Mouse (Mus musculus): ENCODE results near the gene Slamf9. TPM values are rescaled to one million over a fixed set of nuclear protein-coding genes. Genes with fewer than 3 reads are reported as not detected.

The Slamf9 gene
- total RNA-seq (2023; ENCODE audit: inconsistent age) = 0.78 to 3.9 TPM (median 2.9 TPM) in 4 replicates

DNA sequence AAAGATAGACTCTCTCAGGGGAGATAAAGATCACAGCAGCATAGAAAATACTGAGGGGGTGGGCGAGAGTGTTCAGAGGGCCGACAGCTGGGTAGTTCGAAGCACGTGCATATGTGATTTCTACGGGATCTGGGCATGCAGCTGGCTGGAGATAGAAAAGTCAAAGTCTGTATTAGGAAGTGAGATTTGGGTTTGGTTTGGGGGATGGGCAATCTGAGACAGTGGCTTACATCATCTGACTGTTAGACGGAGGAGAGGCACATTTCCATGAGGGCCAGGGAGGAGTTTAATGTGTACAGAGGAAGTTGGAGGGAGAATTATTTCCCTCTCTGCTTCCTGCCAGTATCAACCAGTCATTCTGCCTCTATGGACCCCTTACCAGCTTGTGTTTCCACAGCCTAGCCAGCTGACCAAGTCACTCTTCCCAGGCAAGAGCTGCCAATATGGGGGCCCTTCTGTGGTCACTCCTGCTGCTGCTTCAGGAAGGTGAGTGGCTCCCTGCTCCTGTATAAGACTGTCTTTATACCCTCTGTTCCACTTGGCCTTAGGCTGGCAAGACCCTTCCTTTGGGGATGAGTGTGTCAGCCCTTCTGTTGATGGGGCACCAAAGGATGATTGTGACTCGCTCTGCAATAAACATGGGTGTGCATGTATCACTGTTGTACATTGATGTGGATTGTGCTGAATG, at the start of gene Slamf9:
TSS of gene Slamf9 (plus strand) at position 305 of the 688 bp plus-strand sequence.

DNA sequence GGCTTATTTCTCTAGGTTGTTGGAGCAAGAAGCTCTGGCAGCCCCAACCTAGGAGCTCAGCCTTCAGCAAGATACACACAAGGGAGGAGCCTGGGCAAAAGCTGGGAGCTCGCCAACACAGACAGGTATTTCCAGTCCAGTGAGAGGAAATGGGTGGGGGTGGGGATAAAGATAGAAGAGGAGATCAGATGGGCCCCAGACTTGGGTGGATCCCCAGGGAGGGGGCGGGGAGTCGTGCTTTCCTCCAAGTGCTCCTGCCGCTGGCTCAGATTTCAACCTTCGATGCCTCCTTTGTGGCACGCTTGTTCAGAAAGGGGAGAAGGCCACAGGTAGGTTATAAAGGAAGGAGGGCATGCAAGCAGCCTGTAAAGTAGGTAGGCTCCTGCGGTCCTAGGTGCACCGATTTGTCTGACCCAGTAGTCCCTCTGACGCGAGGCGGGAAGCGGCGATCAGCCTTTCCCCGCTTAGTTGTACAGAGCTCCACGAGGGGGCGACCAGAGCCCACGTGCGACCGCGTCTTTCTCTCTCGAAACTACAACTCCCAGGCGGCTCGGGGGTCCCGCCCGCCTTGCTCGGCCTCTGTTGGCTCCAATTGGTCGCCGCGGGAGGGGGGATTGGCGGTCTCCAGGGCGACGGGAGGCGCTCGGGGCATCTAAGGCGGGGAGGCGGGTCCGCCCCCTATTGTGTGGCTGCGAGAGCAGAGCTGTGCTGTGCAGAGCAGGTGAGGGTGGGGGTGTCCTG, 6.6 kb downstream of the Slamf9 start, which contains the start of gene Igsf9:
TSS of gene Igsf9 (plus strand) at position 249 of the 741 bp plus-strand sequence.

DNA sequence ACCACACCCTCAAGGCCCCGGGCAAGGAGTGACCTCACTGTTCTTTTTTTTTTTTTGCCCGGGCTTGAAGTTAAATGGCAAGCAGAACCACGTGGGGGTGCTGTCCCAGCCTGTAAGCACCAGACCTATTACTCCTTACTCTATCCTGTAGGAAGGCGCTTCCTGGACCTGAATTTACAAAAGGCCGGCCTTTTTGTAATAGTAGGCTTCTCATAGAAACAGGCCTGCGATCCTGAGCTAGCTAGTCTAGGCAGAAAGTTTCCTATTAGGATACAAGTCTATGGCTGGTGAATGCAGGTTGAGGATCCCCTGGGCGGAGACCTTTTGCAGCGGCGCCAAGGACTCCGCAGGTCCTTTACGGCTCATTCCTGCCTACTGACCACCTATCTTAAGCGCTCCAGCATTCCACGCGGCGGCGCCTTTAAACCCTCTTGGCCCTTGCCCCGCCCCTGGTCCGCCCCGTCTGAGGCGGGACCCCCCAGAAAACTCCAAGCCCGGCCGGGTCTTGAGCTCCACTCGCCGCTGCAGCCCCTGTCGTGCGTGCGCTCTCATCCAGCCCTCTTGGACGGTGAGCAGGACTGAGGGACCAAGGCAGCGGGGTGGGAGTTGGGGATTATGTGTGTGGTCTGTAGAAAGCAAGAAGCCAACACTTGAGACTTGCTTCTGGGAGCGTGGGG, 24.7 kb downstream of the Slamf9 start, which contains the start of gene Tagln2:
TSS of gene Tagln2 (plus strand) at position 283 of the 677 bp plus-strand sequence.

DNA sequence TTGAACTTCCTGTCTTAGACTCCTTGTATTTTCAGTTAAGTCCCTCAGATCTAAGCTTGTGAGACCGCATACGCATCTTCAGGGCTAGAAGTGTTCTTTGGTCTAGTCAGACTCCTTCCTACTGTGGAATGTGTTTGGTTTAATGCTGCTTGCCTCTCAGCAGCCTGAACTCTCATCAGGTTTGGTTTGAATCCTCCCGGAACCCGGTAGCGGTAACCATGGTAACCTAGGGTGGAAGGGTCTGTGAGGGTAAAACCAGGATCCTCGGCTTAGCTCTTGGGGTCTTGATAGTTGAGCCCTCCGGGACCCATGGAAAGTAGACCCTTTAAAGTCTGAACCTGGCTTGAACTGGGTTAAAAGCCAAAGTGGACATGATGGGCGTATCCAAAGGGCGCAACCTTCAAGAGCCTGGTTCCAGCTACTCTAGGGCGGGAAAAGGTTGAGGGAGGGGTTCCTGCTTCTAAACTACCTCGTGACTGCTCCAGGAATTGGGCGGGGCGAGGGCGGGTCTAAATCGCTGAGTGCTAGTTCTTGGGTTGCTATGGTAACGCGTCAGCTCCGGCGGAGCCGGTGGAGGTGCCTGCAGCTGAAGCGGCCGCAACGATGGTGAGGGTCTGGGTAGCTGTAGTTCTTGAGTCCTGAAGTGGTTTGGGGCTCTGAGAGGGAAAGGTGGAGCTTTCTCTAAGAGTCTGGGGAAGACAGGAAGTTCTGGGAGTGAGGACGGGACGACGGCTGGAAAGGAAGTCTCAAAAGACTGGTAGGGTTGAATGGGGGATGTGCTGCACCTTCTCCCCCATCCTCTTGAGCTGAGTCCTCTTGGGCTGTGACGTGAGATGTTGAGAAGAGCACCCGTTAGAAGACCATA, 45.6 kb downstream of the Slamf9 start, which contains the start of gene Cfap45:
TSS of gene Cfap45 (plus strand) at position 226 of the 865 bp plus-strand sequence.

Other genes starting within 250 kb of the Slamf9 start
- gene Atp1a4, start 216.9 kb upstream of the Slamf9 start, total RNA-seq (2023; ENCODE audit: inconsistent age) = not detected in 4 replicates
- 24.2 to 34.3 TPM (median 25.5 TPM) in 4 replicates for gene Igsf8, start 213.7 kb upstream of the Slamf9 start, total RNA-seq (2023; ENCODE audit: inconsistent age)
- gene Atp1a2, start 177.3 kb upstream of the Slamf9 start, total RNA-seq (2023; ENCODE audit: inconsistent age) = 0.10 TPM in 1 of 4 replicates, not detected in the others
- gene Kcnj9, start 146.0 kb upstream of the Slamf9 start, total RNA-seq (2023; ENCODE audit: inconsistent age) = 0.16 TPM in 1 of 4 replicates, not detected in the others
- 0.87 to 2.0 TPM (median 1.2 TPM) in 4 replicates for gene Kcnj10, start 134.1 kb upstream of the Slamf9 start, total RNA-seq (2023; ENCODE audit: inconsistent age)
- 29.2 to 30.4 TPM (median 29.7 TPM) in 4 replicates for gene Pigm, start 98.8 kb upstream of the Slamf9 start, total RNA-seq (2023; ENCODE audit: inconsistent age)
- gene Igsf9, start 6.4 kb downstream of the Slamf9 start, total RNA-seq (2023; ENCODE audit: inconsistent age) = 7.6 to 12.2 TPM (median 10.3 TPM) in 4 replicates
- 117 to 134 TPM (median 125 TPM) in 4 replicates for gene Tagln2, start 24.7 kb downstream of the Slamf9 start, total RNA-seq (2023; ENCODE audit: inconsistent age)
- 3.6 to 5.2 TPM (median 4.1 TPM) in 4 replicates for gene Cfap45, start 45.4 kb downstream of the Slamf9 start, total RNA-seq (2023; ENCODE audit: inconsistent age)
- gene Vsig8, start 80.6 kb downstream of the Slamf9 start, total RNA-seq (2023; ENCODE audit: inconsistent age) = not detected in 4 replicates
- gene Slamf8, start 115.2 kb downstream of the Slamf9 start, total RNA-seq (2023; ENCODE audit: inconsistent age) = 0.30 to 1.1 TPM (median 0.52 TPM) in 4 replicates
- gene Fcrl6, start 127.2 kb downstream of the Slamf9 start, total RNA-seq (2023; ENCODE audit: inconsistent age) = not detected in 4 replicates
- gene Dusp23, start 157.6 kb downstream of the Slamf9 start, total RNA-seq (2023; ENCODE audit: inconsistent age) = 0.48 to 0.71 TPM (median 0.56 TPM) in 4 replicates
- gene Crp, start 222.7 kb downstream of the Slamf9 start, total RNA-seq (2023; ENCODE audit: inconsistent age) = not detected in 4 replicates

Measured in B cell, adult (primary cell).